Mouse (Mus musculus) ES-E14 (cell line): ENCODE results near the gene Tubgcp6.

ENCODE experiments used
- CHD2 ChIP-seq: IDR thresholded peaks from 2 replicates; pipeline ENCODE4 v1.6.1; 2014; ENCODE audit warnings: mild to moderate bottlenecking, low read depth, low read length, inconsistent platforms
- HCFC1 ChIP-seq: IDR thresholded peaks from 2 replicates; pipeline ENCODE4 v1.6.1; 2012; ENCODE audit warnings: low read length, inconsistent platforms, borderline replicate concordance; ENCODE audit not compliant: insufficient read depth
- MAFK ChIP-seq: IDR thresholded peaks from 2 replicates; pipeline ENCODE4 v1.6.1; 2014; ENCODE audit warnings: mild to moderate bottlenecking, low read depth, low read length, inconsistent platforms; ENCODE audit not compliant: insufficient read depth
- ZC3H11A ChIP-seq: IDR thresholded peaks from 2 replicates; pipeline ENCODE4 v1.6.1; 2012; ENCODE audit warnings: low read depth, mild to moderate bottlenecking, inconsistent platforms, low read length, borderline replicate concordance
- ZNF384 ChIP-seq: IDR thresholded peaks from 2 replicates; pipeline ENCODE4 v1.6.1; 2012; ENCODE audit warnings: low read depth, low read length, inconsistent platforms

DNA sequence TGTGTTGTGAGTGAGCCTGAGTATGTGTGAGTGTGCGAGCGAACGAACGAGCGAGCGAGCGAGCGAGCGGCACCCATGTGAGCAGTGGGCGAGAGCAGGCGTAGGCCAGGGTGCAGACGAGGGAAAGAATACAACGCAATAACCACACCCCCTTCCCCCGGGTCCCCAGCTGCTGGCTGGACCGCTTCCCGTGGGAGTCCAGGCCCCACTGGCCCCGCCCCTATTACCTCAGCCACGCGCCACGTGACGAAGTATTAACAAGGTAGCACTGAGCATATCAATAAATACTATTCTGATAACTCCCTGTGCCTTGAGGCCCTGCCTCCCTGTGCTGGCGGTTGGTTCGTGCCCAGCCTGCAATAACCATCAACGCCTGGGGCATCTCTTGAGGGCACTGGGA is 52.3 kb downstream of the Tubgcp6 start:
- no peak for TF ChIP-seq CHD2
- no peak for TF ChIP-seq ZC3H11A
- TF ChIP-seq MAFK: no peak
- TF ChIP-seq HCFC1: no peak
- TF ChIP-seq ZNF384: no peak
